Mouse (Mus musculus) embryonic fibroblast, embryonic 13.5 days (primary cell): Measurements from ENCODE around the gene Arhgap30.

Experiments
- CTCF ChIP-seq: IDR thresholded peaks from 2 replicates; pipeline ENCODE4 v1.5.1; 2011; ENCODE audit warnings: mild to moderate bottlenecking, control low read depth, low read length, moderate library complexity, borderline replicate concordance; ENCODE audit not compliant: insufficient read depth
- POLR2A ChIP-seq: IDR thresholded peaks from 2 replicates; pipeline ENCODE4 v1.6.1; 2011; ENCODE audit warnings: low read depth, mild to moderate bottlenecking, control low read depth, low read length, moderate library complexity

DNA sequence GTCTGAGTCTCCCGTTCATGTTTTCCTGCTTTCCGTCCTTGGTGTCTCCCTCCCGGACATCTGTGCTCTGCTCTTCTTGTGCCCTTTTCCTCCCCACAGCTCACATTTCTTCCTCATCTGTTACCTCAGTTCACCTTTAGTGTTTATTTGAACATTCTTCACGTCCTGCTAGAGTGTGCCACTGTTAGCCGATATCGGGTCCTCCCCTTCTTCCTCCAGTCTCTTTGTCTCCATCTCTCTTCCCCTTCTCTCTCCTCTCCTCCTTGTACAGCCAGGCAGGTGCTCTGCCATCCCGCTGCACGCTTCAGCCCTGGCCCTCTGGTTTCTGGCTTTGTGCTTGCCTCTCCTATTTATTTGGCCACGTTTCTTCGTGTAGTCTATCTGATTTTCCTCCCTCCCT, 58.9 kb downstream of the Arhgap30 start:
- TF ChIP-seq CTCF: no peak
- TF ChIP-seq POLR2A: no peak
